Mouse (Mus musculus): ENCODE results near the gene Gstp2.

The Gstp2 gene

GRCm38 (mm10) chr19:4045966-4046865 lies at the start of gene Gstp2:
TSS of gene Gstp2 (minus strand) at chr19:4046023.
- peak; percentile 97 for ATAC-seq (ENCODE audit: low TSS enrichment)

GRCm38 (mm10) chr19:4094774-4095303 lies 49.0 kb upstream of the Gstp2 start:
- no peak for ATAC-seq (ENCODE audit: low TSS enrichment)

DNA sequence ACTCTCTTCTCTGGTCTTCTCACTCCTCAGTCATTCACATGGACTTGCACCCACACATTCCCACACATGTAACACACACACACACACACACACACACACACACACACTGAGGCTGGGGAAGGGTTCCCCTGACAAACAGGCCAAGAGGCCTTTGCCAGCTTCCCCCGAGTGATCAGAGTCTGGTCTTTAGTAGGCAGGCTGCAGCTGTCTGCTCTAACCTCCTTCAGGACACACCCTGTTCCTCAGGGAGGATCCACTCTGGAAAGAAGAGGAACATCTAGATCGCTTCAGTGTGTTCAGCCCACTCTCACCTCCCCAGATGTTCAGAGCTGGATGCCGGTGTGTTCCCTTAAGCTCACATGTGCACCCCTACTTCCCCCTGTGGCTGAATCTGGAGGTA lies 48.5 kb upstream of the Gstp2 start:
- no peak for ATAC-seq (ENCODE audit: low TSS enrichment)

GRCm38 (mm10) chr19:4093772-4094171 lies 47.9 kb upstream of the Gstp2 start:
- no peak for ATAC-seq (ENCODE audit: low TSS enrichment)

DNA sequence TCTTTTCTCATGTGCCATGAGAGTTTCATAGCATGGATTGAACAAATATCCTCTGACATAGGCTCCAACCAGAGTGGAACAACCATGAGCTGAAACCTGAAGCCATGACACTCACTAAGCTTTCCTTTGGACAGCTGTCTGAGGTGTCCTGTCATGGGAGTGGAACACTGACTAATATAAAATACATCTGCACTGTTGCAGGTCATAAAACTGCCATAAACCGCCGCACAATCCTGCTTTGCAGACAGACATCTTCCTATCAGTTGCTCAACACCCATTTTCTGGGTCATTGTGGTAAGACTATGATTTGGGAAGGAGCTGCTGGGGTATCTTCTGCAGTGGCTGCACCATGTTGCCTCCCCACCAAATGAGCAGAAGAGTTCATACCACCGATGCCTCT lies 46.9 kb upstream of the Gstp2 start:
- no peak for ATAC-seq (ENCODE audit: low TSS enrichment)

DNA sequence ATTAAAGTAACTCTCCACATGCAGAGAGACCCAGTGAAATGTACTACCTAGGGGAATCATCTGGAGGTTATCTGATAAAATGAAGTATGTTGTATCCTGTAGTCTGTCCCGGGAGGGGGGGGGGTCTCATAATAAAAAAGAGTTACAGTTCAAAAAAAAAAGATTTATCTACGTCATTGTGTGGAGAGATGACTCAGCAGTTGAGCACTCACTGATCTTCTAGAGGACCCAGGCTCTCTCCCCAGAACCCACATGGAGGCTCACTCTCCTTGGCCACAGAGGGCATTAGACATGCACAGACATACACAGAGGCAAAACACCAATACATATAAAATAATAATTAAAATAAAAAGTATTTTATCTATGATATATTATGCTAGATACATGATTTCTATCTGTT lies 45.6 kb upstream of the Gstp2 start:
- no peak for ATAC-seq (ENCODE audit: low TSS enrichment)

- ATAC-seq (ENCODE audit: low TSS enrichment), result no peak
Observed at GRCm38 (mm10) chr19:4090446-4090845, 44.6 kb upstream of the Gstp2 start.

DNA sequence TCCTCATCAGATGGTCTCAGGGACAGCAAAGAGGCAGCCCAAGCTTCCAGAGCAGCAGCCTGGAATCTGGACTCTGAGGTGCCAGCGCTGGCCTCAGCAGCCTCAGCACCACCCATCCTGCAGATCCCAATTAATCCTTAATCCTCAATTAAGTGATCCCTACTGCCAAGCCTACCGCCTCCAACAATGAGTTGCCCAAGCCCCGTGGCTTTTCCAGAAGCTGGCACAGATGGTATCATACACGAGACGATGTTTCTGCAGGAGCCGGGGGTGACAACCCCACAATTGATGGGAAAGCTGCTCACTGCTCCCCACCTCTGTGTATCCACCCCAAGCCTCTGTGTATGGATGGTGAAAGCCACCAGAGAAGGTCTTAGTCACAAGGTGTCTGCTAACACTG lies 43.3 kb upstream of the Gstp2 start:
- no peak for ATAC-seq (ENCODE audit: low TSS enrichment)

DNA sequence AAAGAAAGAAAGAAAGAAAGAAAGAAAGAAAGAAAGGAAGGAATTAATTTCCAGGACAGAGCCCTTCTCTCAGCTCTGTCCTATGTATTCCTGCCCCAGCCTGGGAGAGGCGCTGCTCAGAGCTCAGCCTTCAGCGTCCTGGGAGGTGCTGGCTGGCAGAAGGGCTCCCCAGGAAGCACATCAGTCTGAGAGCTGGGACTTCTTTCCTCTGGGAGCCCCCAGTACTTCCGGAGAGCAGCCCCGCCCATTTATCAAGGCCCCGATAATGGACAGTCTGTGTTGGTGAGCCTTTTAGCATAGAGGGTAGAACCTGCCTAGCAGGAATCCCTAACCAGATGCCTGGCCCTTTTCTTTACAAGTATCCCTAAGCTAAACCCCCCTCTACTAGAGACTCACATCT lies 42.3 kb upstream of the Gstp2 start:
- ATAC-seq (ENCODE audit: low TSS enrichment), result no peak

DNA sequence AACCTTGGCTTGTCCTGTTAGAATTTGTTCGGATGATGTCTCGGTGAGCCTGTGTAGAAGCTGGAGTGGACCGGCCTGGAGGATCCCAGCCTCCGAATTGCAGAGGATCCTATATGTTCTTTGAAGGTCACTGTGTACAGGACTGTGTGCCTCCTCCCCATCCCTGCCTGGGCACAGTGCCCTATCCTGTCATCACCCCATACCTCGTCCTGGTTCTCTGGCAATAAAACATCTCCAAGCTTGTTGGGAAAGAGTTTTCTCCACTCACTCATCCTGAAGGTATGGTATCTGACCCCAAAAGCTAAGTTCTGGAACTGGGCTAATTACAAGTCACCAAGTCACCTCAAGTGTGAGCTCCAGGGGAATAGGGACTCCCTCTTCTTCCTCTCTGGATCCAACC lies 41.3 kb upstream of the Gstp2 start:
- no peak for ATAC-seq (ENCODE audit: low TSS enrichment)

- ATAC-seq (ENCODE audit: low TSS enrichment), result no peak
Observed at GRCm38 (mm10) chr19:4086156-4086555, 40.3 kb upstream of the Gstp2 start.

- no peak for ATAC-seq (ENCODE audit: low TSS enrichment)
Observed at GRCm38 (mm10) chr19:4084984-4085383, 39.2 kb upstream of the Gstp2 start.

DNA sequence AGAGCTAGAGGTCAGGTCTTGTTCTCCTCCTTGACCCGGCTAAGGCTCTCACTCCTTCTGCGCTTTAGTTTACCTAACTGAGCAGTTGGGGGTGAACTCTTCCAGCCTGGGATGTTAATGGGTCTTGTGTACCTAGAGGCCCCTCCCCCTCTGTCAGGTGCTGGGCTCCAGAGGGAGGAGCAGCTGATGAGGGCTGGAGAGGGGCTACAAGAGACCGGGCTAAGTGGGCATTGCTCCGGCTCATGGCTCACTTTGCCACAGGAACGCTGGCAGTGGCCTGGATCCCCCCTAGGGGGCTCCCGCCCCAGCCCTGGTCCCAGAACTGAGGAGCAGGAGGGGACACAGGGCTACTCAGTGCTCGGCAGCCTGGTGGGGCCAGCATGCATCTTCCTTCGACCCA lies 38.0 kb upstream of the Gstp2 start:
- ATAC-seq (ENCODE audit: low TSS enrichment), result no peak

- no peak for ATAC-seq (ENCODE audit: low TSS enrichment)
Observed at GRCm38 (mm10) chr19:4083316-4083715, 37.5 kb upstream of the Gstp2 start.

DNA sequence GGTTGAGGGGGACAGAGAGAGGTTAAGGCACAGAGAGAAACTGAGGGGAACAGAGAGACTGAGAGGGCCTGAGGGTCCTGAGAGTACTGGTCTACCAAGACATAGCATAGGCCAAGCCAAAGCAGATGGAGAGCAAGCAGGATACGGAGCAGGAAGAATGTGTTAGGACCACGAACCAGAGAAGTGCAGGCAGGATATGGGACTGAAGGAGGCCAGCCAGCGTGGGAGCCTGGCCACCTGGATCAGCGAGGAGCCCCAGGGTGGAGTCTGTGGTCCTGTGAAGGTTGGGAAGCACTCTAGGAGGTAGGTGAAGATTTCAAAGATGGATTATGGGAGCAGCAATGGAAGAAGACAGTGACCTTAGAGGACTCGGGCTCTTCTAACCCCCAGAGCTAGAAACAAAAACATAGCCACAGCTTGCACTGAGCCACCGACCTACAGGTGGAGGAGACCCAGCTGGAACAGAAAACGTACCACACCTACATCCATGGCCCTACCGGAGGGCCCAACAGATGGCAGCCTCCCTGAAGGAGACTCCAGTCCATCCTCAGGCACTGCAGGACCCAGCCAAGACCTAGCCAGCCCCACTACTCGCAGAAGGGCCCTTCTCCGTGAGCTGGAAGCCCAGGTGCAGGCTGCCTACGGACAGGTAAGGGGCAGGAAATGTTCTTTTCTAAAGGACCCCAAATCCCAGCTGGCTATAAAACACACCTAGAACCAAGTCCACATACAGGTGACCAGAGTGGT lies 36.6 kb upstream of the Gstp2 start:
- no peak for ATAC-seq (ENCODE audit: low TSS enrichment)

DNA sequence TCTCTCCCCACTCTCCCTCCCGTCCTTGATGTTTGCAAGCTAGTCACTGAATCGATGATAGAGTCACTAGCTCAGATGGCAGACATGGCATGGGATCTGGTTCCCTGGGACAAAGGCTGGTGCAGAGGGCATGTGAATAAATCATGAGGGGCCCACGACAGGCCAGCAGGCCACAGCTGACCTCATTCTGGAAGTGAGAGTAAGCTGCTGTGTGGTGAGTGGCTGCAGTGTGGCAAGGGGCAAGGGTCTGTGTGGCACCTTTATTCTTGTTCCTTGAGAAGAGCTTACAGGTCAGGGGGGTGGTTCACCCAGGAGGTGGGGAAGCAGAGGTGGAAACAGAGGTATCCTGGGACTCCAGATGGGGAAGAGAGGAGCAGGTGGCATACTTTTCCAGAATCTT lies 35.6 kb upstream of the Gstp2 start, which contains the start of gene Cabp2:
TSS of gene Cabp2 (plus strand) at position 185 of the 400 bp plus-strand sequence.
- no peak for ATAC-seq (ENCODE audit: low TSS enrichment)

DNA sequence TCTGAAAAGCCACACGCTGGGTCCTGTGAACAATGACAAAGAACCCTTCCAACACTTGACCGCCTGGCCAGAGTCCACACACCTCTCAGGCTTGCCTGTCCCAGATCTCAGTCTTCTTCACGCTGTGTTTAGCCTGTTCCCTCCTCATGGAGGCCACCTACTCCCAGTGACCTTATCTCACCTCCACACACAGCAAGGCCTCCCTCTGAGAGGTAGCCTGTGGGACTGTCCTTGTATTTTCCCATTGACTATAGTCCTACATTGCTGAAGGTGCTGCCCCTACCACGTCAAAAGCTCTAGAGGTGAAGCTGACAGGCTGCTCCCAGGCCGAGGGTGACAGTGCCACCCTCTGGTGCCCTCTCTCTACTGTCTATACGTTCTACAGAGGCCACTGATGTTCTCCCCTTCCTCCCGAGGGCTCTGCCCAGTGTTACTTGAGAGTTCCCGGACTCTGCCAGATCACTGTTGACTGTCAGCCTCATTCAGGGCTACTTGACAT lies 34.7 kb upstream of the Gstp2 start:
- no peak for ATAC-seq (ENCODE audit: low TSS enrichment)

DNA sequence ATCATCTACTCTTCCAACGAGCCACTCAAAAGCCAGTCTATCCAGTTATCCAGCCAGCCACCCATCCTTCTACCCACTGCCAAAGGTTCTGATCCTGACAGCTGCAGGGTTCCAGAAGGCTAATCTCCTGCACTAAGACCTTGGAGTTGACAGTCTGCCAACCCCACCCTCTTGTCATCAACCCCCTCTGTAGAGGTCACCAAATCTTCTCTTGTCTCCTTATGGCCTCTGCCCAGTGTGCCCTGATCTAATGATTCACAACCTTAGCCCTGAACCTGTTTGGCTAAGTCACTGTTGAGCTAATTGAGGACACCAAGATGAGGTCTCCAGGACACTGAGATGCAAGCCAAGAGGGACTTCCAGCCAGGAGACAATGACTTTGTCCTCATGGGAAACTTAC lies 33.8 kb upstream of the Gstp2 start:
- no peak for ATAC-seq (ENCODE audit: low TSS enrichment)

DNA sequence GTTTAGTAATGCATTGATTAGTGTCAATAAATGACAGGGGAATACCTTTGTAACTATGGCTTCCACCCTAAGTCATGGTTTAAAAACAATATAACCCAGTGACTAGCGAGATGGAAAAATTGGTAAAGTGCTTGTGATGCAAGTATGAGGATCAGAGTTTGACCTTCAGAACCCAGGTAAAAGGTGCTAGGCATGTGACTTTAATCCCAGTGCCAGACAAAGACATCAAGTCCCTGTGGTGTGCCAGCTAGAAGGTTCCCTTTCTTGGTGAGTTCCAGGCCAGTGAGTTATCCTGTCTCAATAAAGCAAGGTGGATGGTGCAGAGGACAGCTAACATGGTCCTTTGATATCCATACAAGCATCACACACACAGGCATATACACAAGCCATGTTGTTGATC lies 29.7 kb upstream of the Gstp2 start:
- ATAC-seq (ENCODE audit: low TSS enrichment), result no peak

- ATAC-seq (ENCODE audit: low TSS enrichment), result no peak
Observed at GRCm38 (mm10) chr19:4072706-4073424, 27.0 kb upstream of the Gstp2 start.

- ATAC-seq (ENCODE audit: low TSS enrichment), result no peak
Observed at GRCm38 (mm10) chr19:4071406-4071805, 25.6 kb upstream of the Gstp2 start.

GRCm38 (mm10) chr19:4070756-4071155 lies 24.9 kb upstream of the Gstp2 start:
- ATAC-seq (ENCODE audit: low TSS enrichment), result no peak

All from frontal cortex, adult (tissue).